Comparison of ENCODE assay signal across 11 mouse cellular contexts in genomic region chr4:141131531-141132061, GRCm38 (mm10). TPM values are rescaled to one million over a fixed set of nuclear protein-coding genes. Genes with fewer than 3 reads are reported as not detected.
A peak's percentile ranks its signal among the peaks of the same experiment; 100 is the strongest.
DNase-seq lines count a peak whose midpoint lies in the region; ATAC-seq and TF ChIP-seq lines count a peak whose summit lies in the region.
"Had no signal": no experiment of that assay in that cellular context is flagged by ENCODE, and none has a peak within 500 bp of the region (broad histone marks: within the 10 kb centered on the region; RNA-seq: fewer than 3 reads in every experiment).

No protein-coding gene starts in this region.

- H3K4me3 ChIP-seq in heart, embryonic 13.5 days: no peak overlapping the region
- no peak overlapping the region for H3K4me3 ChIP-seq in hindbrain, embryonic 14.5 days (replicated peaks; ENCODE audit: low read length)
- H3K4me3 ChIP-seq in limb, embryonic 15.5 days: no peak overlapping the region
- no peak overlapping the region for H3K4me3 ChIP-seq in midbrain, postnatal 0 days (ENCODE audit: low read depth, low read length)
- H3K4me3 ChIP-seq: erythroblast, embryonic 14.5 days had no signal

- peak overlapping the region; percentile 30 for H3K4me2 ChIP-seq in heart, embryonic 13.5 days
- no peak overlapping the region for H3K4me2 ChIP-seq in hindbrain, embryonic 14.5 days (replicated peaks)
- H3K4me2 ChIP-seq in limb, embryonic 15.5 days: no peak overlapping the region
- H3K4me2 ChIP-seq in midbrain, postnatal 0 days (ENCODE audit: low read depth, low read length, poor library complexity, severe bottlenecking): no peak overlapping the region

- H3K27me3 ChIP-seq in heart, embryonic 13.5 days (replicated peaks): no peaks in the 10 kb centered on the region
- H3K27me3 ChIP-seq in hindbrain, embryonic 14.5 days (ENCODE audit: control insufficient read depth, insufficient read depth, low read length): no peaks in the 10 kb centered on the region
- H3K27me3 ChIP-seq in limb, embryonic 15.5 days: no peaks in the 10 kb centered on the region
- no peaks in the 10 kb centered on the region for H3K27me3 ChIP-seq in midbrain, postnatal 0 days (ENCODE audit: insufficient read depth, low read length)

- WGBS in heart, embryonic 13.5 days: 52% methylated on average over 5 of the region's 5 CpGs
- 53% methylated on average over 5 of the region's 5 CpGs for WGBS in hindbrain, embryonic 14.5 days
- 34% methylated on average over 5 of the region's 5 CpGs for WGBS in limb, embryonic 15.5 days
- 60% methylated on average over 5 of the region's 5 CpGs for WGBS in midbrain, postnatal 0 days

- H3K4me1 ChIP-seq in heart, embryonic 13.5 days: peaks cover 69% of the 10 kb centered on the region
- H3K4me1 ChIP-seq in hindbrain, embryonic 14.5 days (replicated peaks; ENCODE audit: control insufficient read depth, insufficient read depth, low read length): peaks cover 43% of the 10 kb centered on the region
- H3K4me1 ChIP-seq in limb, embryonic 15.5 days: peaks cover 64% of the 10 kb centered on the region
- H3K4me1 ChIP-seq in midbrain, postnatal 0 days (ENCODE audit: insufficient read depth, low read length): no peaks in the 10 kb centered on the region; the same call in 1 of the 2 replicates

- no peak for DNase-seq in heart, postnatal 4 days
- DNase-seq in hindbrain, embryonic 14.5 days (ENCODE audit: low spot score): no peak
- DNase-seq in midbrain, postnatal 0 days (ENCODE audit: low spot score): no peak
- DNase-seq in urinary bladder, adult 18-20 months (ENCODE audit: low spot score in 2 of 2): no peak
- DNase-seq in layer of hippocampus, adult 8-10 months (ENCODE audit: low spot score in 2 of 2): no peak
- DNase-seq in cerebellum, adult 11 months: no peak

- no peak for TF ChIP-seq CTCF in midbrain, postnatal 0 days (IDR thresholded peaks at IDR 0.05)

- H3K9me3 ChIP-seq in heart, embryonic 13.5 days: no peaks in the 10 kb centered on the region
- no peaks in the 10 kb centered on the region for H3K9me3 ChIP-seq in hindbrain, embryonic 14.5 days (ENCODE audit: control insufficient read depth, low read length)
- H3K9me3 ChIP-seq in limb, embryonic 15.5 days: no peaks in the 10 kb centered on the region
- H3K9me3 ChIP-seq in midbrain, postnatal 0 days (ENCODE audit: low read length): no peaks in the 10 kb centered on the region
- H3K9me3 ChIP-seq: G1E had no signal

- H3K36me3 ChIP-seq in heart, embryonic 13.5 days: 0 out of 2 replicates have a peak, but pooled peaks cover 4% of the 10 kb centered on the region
- no peaks in the 10 kb centered on the region for H3K36me3 ChIP-seq in hindbrain, embryonic 14.5 days (replicated peaks; ENCODE audit: control insufficient read depth, insufficient read depth)
- H3K36me3 ChIP-seq in limb, embryonic 15.5 days: no peaks in the 10 kb centered on the region
- H3K36me3 ChIP-seq in midbrain, postnatal 0 days (ENCODE audit: insufficient read depth, low read length): no peaks in the 10 kb centered on the region

- ATAC-seq in heart, embryonic 13.5 days (ENCODE audit: extremely low read depth, insufficient number of reproducible peaks, low FRiP score, low TSS enrichment): 0 out of 2 replicates have a peak, but pooled peaks have one; percentile 7
- ATAC-seq in hindbrain, embryonic 14.5 days (ENCODE audit: low FRiP score): 0 out of 2 replicates have a peak, but pooled peaks have one; percentile 9
- no peak for ATAC-seq in limb, embryonic 15.5 days (ENCODE audit: insufficient number of reproducible peaks, low FRiP score, low TSS enrichment, low read depth)
- no peak for ATAC-seq in midbrain, postnatal 0 days (ENCODE audit: low FRiP score)

- H3K9ac ChIP-seq in heart, embryonic 13.5 days: peak overlapping the region; percentile 64
- peak overlapping the region; percentile 8; the same call in 1 of the 2 replicates for H3K9ac ChIP-seq in hindbrain, embryonic 14.5 days
- no peak overlapping the region for H3K9ac ChIP-seq in limb, embryonic 15.5 days
- no peak overlapping the region for H3K9ac ChIP-seq in midbrain, postnatal 0 days (replicated peaks; ENCODE audit: low read length, poor library complexity, severe bottlenecking)

- peak overlapping the region; percentile 76 for H3K27ac ChIP-seq in heart, embryonic 13.5 days (replicated peaks)
- peak overlapping the region; percentile 54 for H3K27ac ChIP-seq in hindbrain, embryonic 14.5 days
- peak overlapping the region; percentile 80 for H3K27ac ChIP-seq in limb, embryonic 15.5 days
- peak overlapping the region; percentile 47; the same call in 1 of the 2 replicates for H3K27ac ChIP-seq in midbrain, postnatal 0 days (ENCODE audit: low read depth, low read length)

RNA-seq across cellular contexts. Expression of gene Szrd1, which starts 8.0 kb away (rescaled TPM):
- polyA plus RNA-seq in heart, embryonic 13.5 days (2015; fragmentation: Nextera tagmentation; extraction: Ambion mirVana): 31.3 and 33.8 TPM in 2 replicates
- total RNA-seq in heart, postnatal 4 days (2021): 100 to 1,000 TPM; 103 to 107 TPM
- polyA plus RNA-seq in hindbrain, embryonic 14.5 days (2014; fragmentation: Nextera tagmentation; extraction: Ambion mirVana): 17.8 and 23.7 TPM in 2 replicates
- 46.9 and 51.9 TPM in 2 replicates for polyA plus RNA-seq in limb, embryonic 15.5 days (2015; fragmentation: Nextera tagmentation; extraction: Ambion mirVana)
- 58.7 and 64.3 TPM in 2 replicates for total RNA-seq in midbrain, postnatal 0 days (2014; rRNA removed)
- polyA plus RNA-seq in midbrain, postnatal 0 days (2015; fragmentation: Nextera tagmentation; extraction: Ambion mirVana): 13.5 and 16.2 TPM in 2 replicates
- total RNA-seq in layer of hippocampus, adult 8-10 months (2022): 10 to 100 TPM; 50.3 to 75.0 (median 59.3) TPM

RNA-seq across cellular contexts. Expression of gene Fbxo42, which starts 16.1 kb away (rescaled TPM):
- polyA plus RNA-seq in heart, embryonic 13.5 days (2015; fragmentation: Nextera tagmentation; extraction: Ambion mirVana): 12.8 and 14.2 TPM in 2 replicates
- 10 to 100 TPM; 13.9 to 14.9 TPM for total RNA-seq in heart, postnatal 4 days (2021)
- 26.2 and 27.6 TPM in 2 replicates for polyA plus RNA-seq in hindbrain, embryonic 14.5 days (2014; fragmentation: Nextera tagmentation; extraction: Ambion mirVana)
- polyA plus RNA-seq in limb, embryonic 15.5 days (2015; fragmentation: Nextera tagmentation; extraction: Ambion mirVana): 22.5 and 25.4 TPM in 2 replicates
- 23.6 and 26.6 TPM in 2 replicates for total RNA-seq in midbrain, postnatal 0 days (2014; rRNA removed)
- 16.9 and 17.7 TPM in 2 replicates for polyA plus RNA-seq in midbrain, postnatal 0 days (2015; fragmentation: Nextera tagmentation; extraction: Ambion mirVana)
- total RNA-seq in layer of hippocampus, adult 8-10 months (2022): 10 to 100 TPM; 22.3 to 24.1 (median 23.5) TPM

RNA-seq across cellular contexts. Expression of gene Spata21, which starts 43.5 kb away (rescaled TPM):
- not detected in 2 replicates for polyA plus RNA-seq in heart, embryonic 13.5 days (2015; fragmentation: Nextera tagmentation; extraction: Ambion mirVana)
- not detected for total RNA-seq in heart, postnatal 4 days (2021)
- polyA plus RNA-seq in hindbrain, embryonic 14.5 days (2014; fragmentation: Nextera tagmentation; extraction: Ambion mirVana): 0.46 and 0.96 TPM in 2 replicates
- polyA plus RNA-seq in limb, embryonic 15.5 days (2015; fragmentation: Nextera tagmentation; extraction: Ambion mirVana): 0.14 and 0.36 TPM in 2 replicates
- 0.27 and 4.4 TPM in 2 replicates for total RNA-seq in midbrain, postnatal 0 days (2014; rRNA removed)
- polyA plus RNA-seq in midbrain, postnatal 0 days (2015; fragmentation: Nextera tagmentation; extraction: Ambion mirVana): 0.25 and 1.4 TPM in 2 replicates
- under 1 TPM in 2 of 4 experiments, not detected in 2; 0.20 to 0.23 TPM for total RNA-seq in layer of hippocampus, adult 8-10 months (2022)
- total RNA-seq: G1E; neutrophil, adult 5-6 weeks had no signal
- polyA plus RNA-seq: erythroblast, embryonic 14.5 days; G1E had no signal

RNA-seq across cellular contexts. Expression of gene Necap2, which starts 53.4 kb away (rescaled TPM):
- polyA plus RNA-seq in heart, embryonic 13.5 days (2015; fragmentation: Nextera tagmentation; extraction: Ambion mirVana): 39.7 and 43.7 TPM in 2 replicates
- total RNA-seq in heart, postnatal 4 days (2021): 10 to 100 TPM; 33.7 to 35.8 TPM
- 44.2 and 46.9 TPM in 2 replicates for polyA plus RNA-seq in hindbrain, embryonic 14.5 days (2014; fragmentation: Nextera tagmentation; extraction: Ambion mirVana)
- polyA plus RNA-seq in limb, embryonic 15.5 days (2015; fragmentation: Nextera tagmentation; extraction: Ambion mirVana): 95.8 and 104 TPM in 2 replicates
- 51.4 and 54.5 TPM in 2 replicates for total RNA-seq in midbrain, postnatal 0 days (2014; rRNA removed)
- 42.2 and 51.1 TPM in 2 replicates for polyA plus RNA-seq in midbrain, postnatal 0 days (2015; fragmentation: Nextera tagmentation; extraction: Ambion mirVana)
- 10 to 100 TPM; 41.4 to 55.0 (median 46.9) TPM for total RNA-seq in layer of hippocampus, adult 8-10 months (2022)

Comparison
In these comparisons a context has a peak if more than half of its experiments do, and no peak if none do; other contexts are left out.
1. ATAC-seq: peak in heart, embryonic 13.5 days (single experiment) and hindbrain, embryonic 14.5 days (single experiment); none in limb, embryonic 15.5 days (single experiment) and midbrain, postnatal 0 days (single experiment).
2. H3K9ac ChIP-seq: peak in heart, embryonic 13.5 days (single experiment) and hindbrain, embryonic 14.5 days (single experiment); none in limb, embryonic 15.5 days (single experiment) and midbrain, postnatal 0 days (single experiment).
3. Peak in every context shown above with its lines, with median percentiles within 50 percentile points of each other: H3K27ac ChIP-seq.